Mouse (Mus musculus) kidney, embryonic 15.5 days (tissue): ENCODE results near the gene Arhgap45. TPM values are rescaled to one million over a fixed set of nuclear protein-coding genes. Genes with fewer than 3 reads are reported as not detected.

ENCODE experiments used
- ATAC-seq: fragments of 200-750 bp; cut with Nextera tagmentation; replicated peaks from 2 replicates; pipeline ENCODE4 v1.8.0; 2017; ENCODE audit warnings: moderate TSS enrichment; ENCODE audit not compliant: low FRiP score
- H3K27ac ChIP-seq: fragments of 300-500 bp; sonication (generic); 2 replicates; pipeline ENCODE4 v1.5.1; 2015; ENCODE audit warnings: mild to moderate bottlenecking, inconsistent platforms
- H3K27me3 ChIP-seq: fragments of 300-500 bp; sonication (generic); 2 replicates; pipeline ENCODE4 v1.6.1; 2015; ENCODE audit warnings: inconsistent platforms
- H3K36me3 ChIP-seq: fragments of 300-500 bp; sonication (generic); 2 replicates; pipeline ENCODE4 v1.6.1; 2015; ENCODE audit warnings: inconsistent platforms
- H3K4me1 ChIP-seq: fragments of 300-500 bp; sonication (generic); 2 replicates; pipeline ENCODE4 v1.6.1; 2015; ENCODE audit warnings: inconsistent platforms
- H3K4me2 ChIP-seq: fragments of 300-500 bp; sonication (generic); 2 replicates; pipeline ENCODE4 v1.6.1; 2015; ENCODE audit warnings: moderate library complexity, mild to moderate bottlenecking, inconsistent platforms
- H3K4me3 ChIP-seq: fragments of 300-500 bp; sonication (generic); replicated peaks from 2 replicates; pipeline ENCODE4 v1.5.1; 2015; ENCODE audit warnings: mild to moderate bottlenecking, inconsistent platforms
- H3K9ac ChIP-seq: fragments of 300-500 bp; sonication (generic); 2 replicates; pipeline ENCODE4 v1.6.1; 2015; ENCODE audit warnings: mild to moderate bottlenecking, inconsistent platforms
- H3K9me3 ChIP-seq: fragments of 300-500 bp; sonication (generic); replicated peaks from 2 replicates; pipeline ENCODE4 v1.6.1; 2016; ENCODE audit warnings: inconsistent platforms
- WGBS: fragments of 180-500 bp; shearing (Covaris S2); methylation state at CpG from one replicate; pipeline ENCODE4 v1.1.7; 2015; ENCODE audit warnings: mixed read lengths; 5-methylcytosine and 5-hydroxymethylcytosine counted together
- polyA plus RNA-seq: library from polyadenylated mRNA; unstranded; fragments of >200 nt; fragmentation: Nextera tagmentation; extraction: Ambion mirVana; gene quantifications from 2 replicates; pipeline ENCODE4 v1.2.1, GENCODE M21; 2015

The Arhgap45 gene
- polyA plus RNA-seq, 1 experiment from 2014 or later = 10.0 TPM

GRCm38 (mm10) chr10:79988506-79989271 lies 27.8 kb upstream of the Arhgap45 start, which contains the start of gene Cnn2:
Gene Cnn2 (plus strand): TSS chr10:79988584.
- WGBS = under 1% methylated on average over 59 of the region's 59 CpGs

GRCm38 (mm10) chr10:79989272-79989786 lies 27.1 kb upstream of the Arhgap45 start:
- Histone ChIP-seq H3K4me2 (peak overlapping the region; percentile 79), H3K9me3 (peaks cover 7% of the 10 kb centered on the region; the same call in 1 of the 2 replicates), H3K27ac (peak overlapping the region; percentile 99), H3K4me3 (peak overlapping the region; percentile 71), H3K36me3 (peaks cover 35% of the 10 kb centered on the region), H3K9ac (peak overlapping the region; percentile 79), H3K4me1 (peaks cover 57% of the 10 kb centered on the region), H3K27me3 (peaks cover 6% of the 10 kb centered on the region; the same call in 1 of the 2 replicates)
- 29% methylated on average over 8 of the region's 8 CpGs for WGBS
- ATAC-seq = no peak

More at GRCm38 (mm10) chr10:79988506-79989271, 27.8 kb upstream of the Arhgap45 start, which contains the start of gene Cnn2:
- peaks cover 30% of the 10 kb centered on the region for H3K36me3 ChIP-seq
- peaks cover 6% of the 10 kb centered on the region; the same call in 1 of the 2 replicates for H3K27me3 ChIP-seq
- H3K27ac ChIP-seq = peak within 1 kb of the TSS; percentile 99
- peaks cover 7% of the 10 kb centered on the region; the same call in 1 of the 2 replicates for H3K9me3 ChIP-seq
- peaks cover 57% of the 10 kb centered on the region for H3K4me1 ChIP-seq
- H3K4me3 ChIP-seq = peak within 1 kb of the TSS; percentile 71
- peak within 1 kb of the TSS; percentile 79 for H3K9ac ChIP-seq
- H3K4me2 ChIP-seq = peak within 1 kb of the TSS; percentile 79
- ATAC-seq = peak; percentile 3; the same call in 1 of the 2 replicates

GRCm38 (mm10) chr10:79989870-79990269 lies 26.6 kb upstream of the Arhgap45 start:
- H3K4me2 ChIP-seq = peak overlapping the region; percentile 79
- peaks cover 7% of the 10 kb centered on the region; the same call in 1 of the 2 replicates for H3K9me3 ChIP-seq
- H3K36me3 ChIP-seq = peaks cover 41% of the 10 kb centered on the region
- peak overlapping the region; percentile 99; the same call in 1 of the 2 replicates for H3K27ac ChIP-seq
- H3K4me3 ChIP-seq = peak overlapping the region; percentile 71
- H3K9ac ChIP-seq = peak overlapping the region; percentile 79
- ATAC-seq = no peak
- H3K4me1 ChIP-seq = peaks cover 57% of the 10 kb centered on the region
- H3K27me3 ChIP-seq = peaks cover 6% of the 10 kb centered on the region; the same call in 1 of the 2 replicates
- 8% methylated on average over 11 of the region's 15 CpGs for WGBS

- H3K36me3 ChIP-seq = peaks cover 46% of the 10 kb centered on the region
- peaks cover 6% of the 10 kb centered on the region; the same call in 1 of the 2 replicates for H3K27me3 ChIP-seq
- peak overlapping the region; percentile 14; the same call in 1 of the 2 replicates for H3K4me3 ChIP-seq
- H3K9me3 ChIP-seq = peaks cover 7% of the 10 kb centered on the region; the same call in 1 of the 2 replicates
- peak overlapping the region; percentile 79 for H3K4me2 ChIP-seq
- no peak overlapping the region for H3K9ac ChIP-seq
- no peak for ATAC-seq
- WGBS = 59% methylated on average over 12 of the region's 12 CpGs
- peaks cover 53% of the 10 kb centered on the region for H3K4me1 ChIP-seq
- no peak overlapping the region for H3K27ac ChIP-seq
Measured at GRCm38 (mm10) chr10:79991099-79991498, 25.4 kb upstream of the Arhgap45 start.

GRCm38 (mm10) chr10:79991548-79991947 lies 24.9 kb upstream of the Arhgap45 start:
- Histone ChIP-seq H3K27me3 (peaks cover 6% of the 10 kb centered on the region; the same call in 1 of the 2 replicates), H3K4me1 (peaks cover 51% of the 10 kb centered on the region), H3K9me3 (peaks cover 7% of the 10 kb centered on the region; the same call in 1 of the 2 replicates), H3K9ac (no peak overlapping the region), H3K4me3 (no peak overlapping the region), H3K36me3 (peaks cover 46% of the 10 kb centered on the region), H3K27ac (no peak overlapping the region), H3K4me2 (peak overlapping the region; percentile 79)
- 90% methylated on average over 6 of the region's 6 CpGs for WGBS
- ATAC-seq = no peak

- no peak for ATAC-seq
- Histone ChIP-seq H3K36me3 (peaks cover 46% of the 10 kb centered on the region), H3K4me2 (no peak overlapping the region), H3K27ac (peak overlapping the region; percentile 5; the same call in 1 of the 2 replicates), H3K4me3 (no peak overlapping the region), H3K9ac (no peak overlapping the region), H3K4me1 (peaks cover 43% of the 10 kb centered on the region), H3K9me3 (peaks cover 7% of the 10 kb centered on the region; the same call in 1 of the 2 replicates), H3K27me3 (no peaks in the 10 kb centered on the region)
- 86% methylated on average over 16 of the region's 16 CpGs for WGBS
Measured at GRCm38 (mm10) chr10:79994397-79995115, 21.9 kb upstream of the Arhgap45 start.

GRCm38 (mm10) chr10:79995636-79996035 lies 20.8 kb upstream of the Arhgap45 start:
- H3K9ac ChIP-seq = no peak overlapping the region
- no peak overlapping the region for H3K4me2 ChIP-seq
- H3K27ac ChIP-seq = peak overlapping the region; percentile 39; the same call in 1 of the 2 replicates
- no peak overlapping the region for H3K4me3 ChIP-seq
- 69% methylated on average over 1 of the region's 1 CpGs for WGBS
- no peak for ATAC-seq
- H3K36me3 ChIP-seq = peaks cover 46% of the 10 kb centered on the region
- peaks cover 7% of the 10 kb centered on the region; the same call in 1 of the 2 replicates for H3K9me3 ChIP-seq
- H3K4me1 ChIP-seq = peaks cover 35% of the 10 kb centered on the region
- peaks cover 4% of the 10 kb centered on the region for H3K27me3 ChIP-seq

- Histone ChIP-seq H3K4me1 (peaks cover 28% of the 10 kb centered on the region), H3K4me3 (peak within 1 kb of the TSS; percentile 61), H3K27ac (peak within 1 kb of the TSS; percentile 77), H3K9ac (peak within 1 kb of the TSS; percentile 62), H3K36me3 (peaks cover 38% of the 10 kb centered on the region), H3K9me3 (peaks cover 3% of the 10 kb centered on the region; the same call in 1 of the 2 replicates), H3K27me3 (peaks cover 9% of the 10 kb centered on the region), H3K4me2 (peak within 1 kb of the TSS; percentile 87)
- under 1% methylated on average over 34 of the region's 34 CpGs for WGBS
- peak; percentile 89 for ATAC-seq
Measured at GRCm38 (mm10) chr10:79996272-79997033, 20.0 kb upstream of the Arhgap45 start, which contains the start of gene Abca7. Gene Abca7 (plus strand): TSS chr10:79996494.

GRCm38 (mm10) chr10:79997034-79997760 lies 19.3 kb upstream of the Arhgap45 start:
- Histone ChIP-seq H3K9ac (peak overlapping the region; percentile 62), H3K36me3 (peaks cover 30% of the 10 kb centered on the region), H3K27ac (peak overlapping the region; percentile 77), H3K4me2 (peak overlapping the region; percentile 87), H3K27me3 (peaks cover 16% of the 10 kb centered on the region), H3K4me1 (peaks cover 32% of the 10 kb centered on the region), H3K9me3 (no peaks in the 10 kb centered on the region), H3K4me3 (peak overlapping the region; percentile 61)
- ATAC-seq = peak; percentile 67
- under 1% methylated on average over 35 of the region's 35 CpGs for WGBS

GRCm38 (mm10) chr10:79997819-79998218 lies 18.6 kb upstream of the Arhgap45 start:
- Histone ChIP-seq H3K4me3 (peak overlapping the region; percentile 61), H3K27ac (no peak overlapping the region), H3K27me3 (peaks cover 16% of the 10 kb centered on the region), H3K4me2 (peak overlapping the region; percentile 87), H3K36me3 (peaks cover 24% of the 10 kb centered on the region), H3K4me1 (peaks cover 37% of the 10 kb centered on the region), H3K9me3 (no peaks in the 10 kb centered on the region), H3K9ac (no peak overlapping the region; the same call in 1 of the 2 replicates)
- 13% methylated on average over 15 of the region's 15 CpGs for WGBS
- no peak for ATAC-seq
